24 mouse cellular contexts compared by ENCODE assay signal in genomic region chr4:104801625-104802024, GRCm38 (mm10). TPM values are rescaled to one million over a fixed set of nuclear protein-coding genes. Genes with fewer than 3 reads are reported as not detected.
"Had no signal": no experiment of that assay in that cellular context is flagged by ENCODE, and none has a peak within 500 bp of the region (broad histone marks: within the 10 kb centered on the region; RNA-seq: fewer than 3 reads in every experiment).

No protein-coding gene starts in this region.

- ATAC-seq: lung, postnatal 0 days had no signal

- H3K27ac ChIP-seq: lung, embryonic 15.5 days; macrophage; midbrain, embryonic 12.5 days; neural tube, embryonic 12.5 days; stomach, embryonic 15.5 days; stomach, postnatal 0 days had no signal

- H3K4me3 ChIP-seq: lung, embryonic 15.5 days; megakaryocyte, embryonic 14.5 days; midbrain, embryonic 12.5 days; neural tube, embryonic 12.5 days; stomach, embryonic 15.5 days had no signal

- H3K9me3 ChIP-seq: lung, embryonic 15.5 days; midbrain, embryonic 12.5 days; neural tube, embryonic 12.5 days; stomach, embryonic 15.5 days had no signal

- H3K36me3 ChIP-seq: lung, embryonic 15.5 days; midbrain, embryonic 12.5 days; neural tube, embryonic 12.5 days; stomach, embryonic 15.5 days had no signal

- H3K4me2 ChIP-seq: lung, embryonic 15.5 days; midbrain, embryonic 12.5 days; neural tube, embryonic 12.5 days; stomach, embryonic 15.5 days had no signal

- H3K4me1 ChIP-seq: lung, embryonic 15.5 days; megakaryocyte, embryonic 14.5 days; midbrain, embryonic 12.5 days; neural tube, embryonic 12.5 days; stomach, embryonic 15.5 days had no signal

- DNase-seq: lung, adult 2 months; lung, postnatal 14 days; lung, postnatal 36 days; midbrain, embryonic 14.5 days; right cerebral cortex, postnatal 14 days; thymus, adult 2 months; thymus, postnatal 25 days; thymus, postnatal 4 days had no signal

- H3K9ac ChIP-seq: lung, embryonic 15.5 days; midbrain, embryonic 12.5 days; neural tube, embryonic 12.5 days; stomach, embryonic 15.5 days had no signal

- H3K27me3 ChIP-seq: lung, embryonic 15.5 days; megakaryocyte, embryonic 14.5 days; midbrain, embryonic 12.5 days; neural tube, embryonic 12.5 days; stomach, embryonic 15.5 days had no signal

RNA-seq across cellular contexts. Expression of gene C8b, which starts 35.5 kb away (rescaled TPM):
- total RNA-seq: megakaryocyte progenitor cell, adult 5-6 weeks; midbrain, postnatal 0 days; monocyte, adult 5-6 weeks; neutrophil, adult 5-6 weeks had no signal
- polyA plus RNA-seq: lung, adult 2 months; lung, postnatal 0 days; macrophage; midbrain, embryonic 12.5 days; midbrain, embryonic 14.5 days; neural tube, embryonic 12.5 days; spleen, adult 2 months; thymus, adult 2 months had no signal

RNA-seq across cellular contexts. Expression of gene Gm17662, which starts 55.5 kb away (rescaled TPM):
- total RNA-seq: megakaryocyte progenitor cell, adult 5-6 weeks; midbrain, postnatal 0 days; monocyte, adult 5-6 weeks; neutrophil, adult 5-6 weeks had no signal
- polyA plus RNA-seq: liver, embryonic 16.5 days; lung, adult 2 months; lung, embryonic 15.5 days; lung, postnatal 0 days; macrophage; midbrain, embryonic 12.5 days; midbrain, embryonic 14.5 days; midbrain, postnatal 0 days; neural tube, embryonic 12.5 days; neural tube, embryonic 14.5 days; spleen, adult 2 months; stomach, embryonic 15.5 days; stomach, postnatal 0 days; testis, adult 2 months; thymus, adult 2 months had no signal
